Mouse (Mus musculus) embryonic fibroblast, embryonic 13.5 days (primary cell): Measurements from ENCODE around the gene Capn3.

ENCODE experiments used
- CTCF ChIP-seq: IDR thresholded peaks from 2 replicates; pipeline ENCODE4 v1.5.1; 2011; ENCODE audit warnings: mild to moderate bottlenecking, control low read depth, low read length, moderate library complexity, borderline replicate concordance; ENCODE audit not compliant: insufficient read depth
- POLR2A ChIP-seq: IDR thresholded peaks from 2 replicates; pipeline ENCODE4 v1.6.1; 2011; ENCODE audit warnings: low read depth, mild to moderate bottlenecking, control low read depth, low read length, moderate library complexity

GRCm38 (mm10) chr2:120464732-120465396, 9.0 kb downstream of the Capn3 start:
- TF ChIP-seq CTCF (no peak), POLR2A (no peak)
